Mouse (Mus musculus) megakaryocyte-erythroid progenitor cell, adult 5-6 weeks (primary cell): ENCODE results near the gene Rdh19. TPM values are rescaled to one million over a fixed set of nuclear protein-coding genes. Genes with fewer than 3 reads are reported as not detected.

Experiments used
- total RNA-seq, 2 experiments: library from RNA; stranded (forward) in 1 of 2; stranded (reverse) in 1 of 2; fragments of 200-1000, 215-1000 nt in 1 of 2; fragments of >200 nt in 1 of 2; fragmentation: Nextera tagmentation in 1 of 2; gene quantifications; 2 replicates each; pipeline ENCODE4 v1.2.3; 2014 to 2017

Rdh19 gene
- total RNA-seq, 2 experiments from 2014 or later, result not detected

Other genes starting within 250 kb of the Rdh19 start
- 0.26 TPM in 1 of 2 replicates, not detected in the other for gene Lrp1, start 228.8 kb upstream of the Rdh19 start, total RNA-seq (2014; fragmentation: Nextera tagmentation)
- gene Lrp1, start 228.8 kb upstream of the Rdh19 start, total RNA-seq (2017), result 0.04 TPM in 1 of 2 replicates, not detected in the other
- 51.7 and 57.9 TPM in 2 replicates for gene Stat6, start 206.9 kb upstream of the Rdh19 start, total RNA-seq (2014; fragmentation: Nextera tagmentation)
- gene Stat6, start 206.9 kb upstream of the Rdh19 start, total RNA-seq (2017), result 32.2 and 35.3 TPM in 2 replicates
- 19.4 and 22.7 TPM in 2 replicates for gene Nemp1, start 183.0 kb upstream of the Rdh19 start, total RNA-seq (2014; fragmentation: Nextera tagmentation)
- 17.6 and 35.2 TPM in 2 replicates for gene Nemp1, start 183.0 kb upstream of the Rdh19 start, total RNA-seq (2017)
- gene Nab2, start 181.4 kb upstream of the Rdh19 start, total RNA-seq (2014; fragmentation: Nextera tagmentation), result 0.99 TPM in 1 of 2 replicates, not detected in the other
- 1.1 and 2.2 TPM in 2 replicates for gene Nab2, start 181.4 kb upstream of the Rdh19 start, total RNA-seq (2017)
- 0.79 and 1.4 TPM in 2 replicates for gene Myo1a, start 144.8 kb upstream of the Rdh19 start, total RNA-seq (2014; fragmentation: Nextera tagmentation)
- not detected in 2 replicates for gene Myo1a, start 144.8 kb upstream of the Rdh19 start, total RNA-seq (2017)
- 3.5 and 9.5 TPM in 2 replicates for gene Tac2, start 125.5 kb upstream of the Rdh19 start, total RNA-seq (2014; fragmentation: Nextera tagmentation)
- gene Tac2, start 125.5 kb upstream of the Rdh19 start, total RNA-seq (2017), result 0.91 and 2.3 TPM in 2 replicates
- 6.9 and 10.2 TPM in 2 replicates for gene Zbtb39, start 110.4 kb upstream of the Rdh19 start, total RNA-seq (2014; fragmentation: Nextera tagmentation)
- gene Zbtb39, start 110.4 kb upstream of the Rdh19 start, total RNA-seq (2017), result 3.0 and 3.4 TPM in 2 replicates
- not detected in 2 replicates for gene Gpr182, start 98.2 kb upstream of the Rdh19 start, total RNA-seq (2014; fragmentation: Nextera tagmentation)
- gene Gpr182, start 98.2 kb upstream of the Rdh19 start, total RNA-seq (2017), result not detected in 2 replicates
- 0.24 TPM in 1 of 2 replicates, not detected in the other for gene Rdh1, start 90.2 kb upstream of the Rdh19 start, total RNA-seq (2014; fragmentation: Nextera tagmentation)
- 0.05 TPM in 1 of 2 replicates, not detected in the other for gene Rdh1, start 90.2 kb upstream of the Rdh19 start, total RNA-seq (2017)
- not detected in 2 replicates for gene Rdh16f1, start 90.1 kb upstream of the Rdh19 start, total RNA-seq (2014; fragmentation: Nextera tagmentation)
- gene Rdh16f1, start 90.1 kb upstream of the Rdh19 start, total RNA-seq (2017), result not detected in 2 replicates
- 0.79 TPM in 1 of 2 replicates, not detected in the other for gene Rdh9, start 73.5 kb upstream of the Rdh19 start, total RNA-seq (2014; fragmentation: Nextera tagmentation)
- 0.76 TPM in 1 of 2 replicates, not detected in the other for gene Rdh9, start 73.5 kb upstream of the Rdh19 start, total RNA-seq (2017)
- not detected in 2 replicates for gene Rdh16, start 48.8 kb upstream of the Rdh19 start, total RNA-seq (2014; fragmentation: Nextera tagmentation)
- not detected in 2 replicates for gene Rdh16, start 48.8 kb upstream of the Rdh19 start, total RNA-seq (2017)
- gene Rdh16f2, start 16.5 kb downstream of the Rdh19 start, total RNA-seq (2014; fragmentation: Nextera tagmentation), result not detected in 2 replicates
- not detected in 2 replicates for gene Rdh16f2, start 16.5 kb downstream of the Rdh19 start, total RNA-seq (2017)
- not detected in 2 replicates for gene Rdh7, start 38.9 kb downstream of the Rdh19 start, total RNA-seq (2014; fragmentation: Nextera tagmentation)
- gene Rdh7, start 38.9 kb downstream of the Rdh19 start, total RNA-seq (2017), result not detected in 2 replicates
- not detected in 2 replicates for gene Sdr9c7, start 48.6 kb downstream of the Rdh19 start, total RNA-seq (2014; fragmentation: Nextera tagmentation)
- not detected in 2 replicates for gene Sdr9c7, start 48.6 kb downstream of the Rdh19 start, total RNA-seq (2017)
- 0.55 TPM in 1 of 2 replicates, not detected in the other for gene Hsd17b6, start 157.7 kb downstream of the Rdh19 start, total RNA-seq (2014; fragmentation: Nextera tagmentation)
- gene Hsd17b6, start 157.7 kb downstream of the Rdh19 start, total RNA-seq (2017), result not detected in 2 replicates
- gene Prim1, start 165.2 kb downstream of the Rdh19 start, total RNA-seq (2014; fragmentation: Nextera tagmentation), result 99.7 and 123 TPM in 2 replicates
- 134 and 143 TPM in 2 replicates for gene Prim1, start 165.2 kb downstream of the Rdh19 start, total RNA-seq (2017)
- 1,531 and 1,673 TPM in 2 replicates for gene Naca, start 185.6 kb downstream of the Rdh19 start, total RNA-seq (2014; fragmentation: Nextera tagmentation)
- 2,722 and 3,167 TPM in 2 replicates for gene Naca, start 185.6 kb downstream of the Rdh19 start, total RNA-seq (2017)
- 210 and 260 TPM in 2 replicates for gene Ptges3, start 209.0 kb downstream of the Rdh19 start, total RNA-seq (2014; fragmentation: Nextera tagmentation)
- gene Ptges3, start 209.0 kb downstream of the Rdh19 start, total RNA-seq (2017), result 377 and 378 TPM in 2 replicates
- gene Atp5b, start 233.3 kb downstream of the Rdh19 start, total RNA-seq (2014; fragmentation: Nextera tagmentation), result 2,207 and 2,550 TPM in 2 replicates
- 3,084 and 3,964 TPM in 2 replicates for gene Atp5b, start 233.3 kb downstream of the Rdh19 start, total RNA-seq (2017)
- 43.8 and 44.6 TPM in 2 replicates for gene Baz2a, start 241.6 kb downstream of the Rdh19 start, total RNA-seq (2014; fragmentation: Nextera tagmentation)
- 12.4 and 14.3 TPM in 2 replicates for gene Baz2a, start 241.6 kb downstream of the Rdh19 start, total RNA-seq (2017)